Mouse (Mus musculus): ENCODE data around the gene Clns1a.

Clns1a gene

DNA sequence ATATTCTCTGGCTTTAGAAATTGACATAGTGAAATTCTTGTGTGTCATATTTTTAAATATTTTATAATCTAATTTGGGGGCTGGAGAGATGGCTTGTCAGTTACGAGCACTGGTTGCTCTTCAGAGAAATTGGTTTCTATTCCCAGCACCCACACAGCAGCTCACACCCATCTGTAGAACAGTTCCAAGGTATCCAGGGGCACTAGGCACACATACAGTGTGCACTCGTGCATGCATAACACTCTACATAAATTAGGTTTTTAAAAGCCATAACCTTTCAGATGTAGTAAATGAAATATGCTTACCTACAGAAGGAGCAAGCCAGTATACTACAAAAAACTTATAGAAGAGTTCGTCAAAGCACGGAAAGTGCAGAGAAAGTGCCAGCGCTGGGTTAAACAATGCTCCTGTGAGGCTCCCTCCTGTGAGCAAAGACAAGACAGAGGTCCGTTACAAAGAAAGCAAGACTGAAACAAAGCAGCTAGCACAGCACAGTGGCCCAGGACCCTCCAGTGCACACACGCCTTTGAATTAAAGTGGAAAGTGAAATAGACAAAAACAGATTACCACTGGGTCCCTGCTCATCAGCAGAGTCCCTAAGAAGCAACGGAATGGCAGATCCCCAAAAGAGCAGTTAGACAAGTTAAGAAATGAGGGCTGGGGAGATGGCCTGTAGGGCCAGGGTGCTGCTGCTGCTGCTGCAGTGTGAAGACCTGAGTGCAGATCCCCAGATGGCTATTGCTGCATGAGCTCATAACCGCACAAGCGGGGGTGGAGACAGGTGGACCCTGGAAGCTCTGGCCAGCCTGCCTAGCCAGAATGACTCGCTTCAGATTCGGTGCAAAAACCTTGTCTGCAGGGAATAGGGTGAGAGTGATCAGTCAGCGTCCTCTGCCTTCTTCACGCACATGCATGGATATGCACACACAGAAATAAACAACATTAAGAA, 32.5 kb downstream of the Clns1a start:
- no peak for DNase-seq

GRCm38 (mm10) chr7:97730427-97730826, 34.0 kb downstream of the Clns1a start:
- no peak for DNase-seq

DNA sequence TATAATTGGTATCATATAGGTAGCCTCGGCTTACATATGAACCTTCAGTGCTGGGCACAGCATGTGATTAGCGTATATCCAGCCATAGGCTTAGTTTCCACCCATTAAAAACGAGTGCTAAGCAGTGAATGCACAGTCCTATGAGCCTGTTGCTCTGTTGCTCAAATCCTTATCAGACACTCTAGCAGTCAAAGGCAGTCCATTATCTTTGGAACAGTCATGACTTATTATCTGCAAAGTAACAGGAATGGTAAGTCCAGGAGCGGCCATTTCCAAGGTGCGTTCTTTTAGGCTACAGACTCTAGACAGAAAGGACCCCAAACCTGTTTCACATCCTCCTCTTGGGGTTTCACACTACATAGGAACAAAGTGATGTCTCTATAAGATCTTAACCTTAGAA, 37.2 kb downstream of the Clns1a start:
- DNase-seq = no peak

DNA sequence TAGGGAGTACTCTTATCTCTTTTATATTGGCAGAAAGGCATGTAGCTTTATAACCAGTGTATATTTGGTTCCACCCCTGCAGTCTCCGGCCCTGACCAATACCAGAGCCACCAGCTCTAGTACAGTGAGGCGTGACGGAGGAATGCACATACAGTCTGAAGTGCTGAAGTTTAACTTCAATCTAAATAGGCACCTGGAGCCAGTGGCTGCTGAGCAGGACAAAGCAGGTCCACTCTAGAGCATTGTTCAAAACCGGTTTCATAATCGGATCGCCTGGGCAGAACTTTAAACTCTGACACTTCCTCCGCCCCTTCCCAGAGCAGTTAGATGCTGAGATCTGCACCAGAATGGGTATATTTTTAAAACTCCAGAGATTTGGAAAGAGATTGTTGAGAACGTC, 38.6 kb downstream of the Clns1a start:
- no peak for DNase-seq

DNA sequence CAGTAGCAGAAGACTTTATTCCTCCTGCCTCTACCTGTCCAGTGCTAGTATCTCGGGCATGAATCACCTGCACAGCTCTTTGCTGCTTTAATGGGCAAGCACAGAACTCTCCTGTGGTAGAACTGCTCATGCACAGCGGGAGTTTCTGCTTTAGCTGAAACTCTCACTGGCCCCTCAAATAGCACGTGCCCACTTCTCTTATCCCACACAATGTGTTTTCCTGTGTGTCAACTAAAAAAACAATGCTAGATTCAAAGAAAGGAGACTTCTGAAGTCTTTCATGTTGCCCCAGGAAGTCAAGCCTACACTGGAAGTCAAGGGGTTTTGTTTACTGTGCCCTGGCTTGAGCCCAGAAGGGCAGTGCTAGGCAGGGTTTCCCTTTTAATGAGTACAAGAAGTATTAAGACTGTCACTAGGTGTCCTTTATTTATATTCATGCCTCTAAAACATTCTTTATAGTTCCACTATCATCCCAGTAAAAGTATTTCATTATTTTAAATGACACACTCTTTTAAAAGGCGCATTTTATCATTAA, 39.5 kb downstream of the Clns1a start:
- DNase-seq = peak; percentile 45 to 62

DNA sequence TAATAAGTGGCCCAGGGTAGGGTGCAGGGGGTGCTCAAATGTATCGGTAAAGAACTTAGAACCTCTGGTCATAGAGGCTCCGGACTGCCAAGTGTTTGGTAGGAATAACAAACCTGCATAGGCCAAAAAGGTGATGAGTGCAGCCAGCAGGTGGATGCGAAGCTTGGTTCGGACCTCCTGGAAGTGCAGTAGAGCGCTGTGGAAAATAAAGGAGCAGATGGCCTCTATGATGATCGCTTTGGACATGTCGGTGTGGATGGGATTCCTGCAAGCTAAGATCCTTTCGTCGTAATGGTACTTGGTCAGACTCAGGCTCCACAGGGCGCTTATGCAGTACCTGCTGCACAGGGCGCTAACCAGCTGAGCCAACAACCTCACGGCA, 40.8 kb downstream of the Clns1a start:
- no peak for DNase-seq

DNA sequence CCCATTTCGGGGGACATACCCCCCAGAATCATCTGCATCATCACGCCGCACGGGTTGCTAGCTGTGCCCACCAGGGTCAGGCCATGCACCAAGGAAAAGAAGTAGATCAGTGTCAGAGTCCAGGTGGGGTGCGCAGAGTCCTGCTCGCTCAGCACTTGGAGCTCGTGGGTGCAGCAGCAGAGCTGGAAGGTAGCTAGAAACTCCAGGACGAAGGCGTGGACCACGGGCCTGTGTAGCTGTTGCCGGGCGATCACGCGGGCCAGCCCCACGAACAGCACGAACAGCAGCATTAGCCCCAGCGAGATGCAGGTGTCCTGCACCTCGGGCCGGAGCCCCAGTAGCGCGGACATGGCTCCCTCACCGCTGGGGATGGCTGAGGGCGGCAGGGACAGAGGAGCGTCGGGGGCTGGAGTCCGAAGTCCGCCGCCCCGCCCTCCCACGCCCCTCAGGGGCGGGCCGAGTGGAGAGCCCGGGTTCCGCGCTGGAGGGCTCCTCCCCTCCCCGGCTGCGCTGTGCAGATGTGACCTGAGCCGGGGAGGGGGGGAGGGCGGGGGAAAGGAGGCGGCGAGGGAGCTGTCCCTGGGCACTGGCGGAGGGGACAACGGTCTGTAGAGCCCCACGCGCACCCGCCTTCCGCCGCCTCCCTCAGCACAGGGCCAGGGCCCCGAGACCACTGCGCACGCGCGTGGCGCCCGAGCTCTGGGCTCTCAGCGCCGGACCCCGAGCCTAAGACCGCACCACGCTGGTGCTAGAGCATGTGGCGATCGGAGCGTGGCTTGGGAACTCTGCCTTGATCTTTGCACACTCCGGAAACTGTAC, 41.4 kb downstream of the Clns1a start, which contains the start of gene Aqp11:
TSS of gene Aqp11 (minus strand) at position 652 of the 819 bp plus-strand sequence.
- DNase-seq = peak; percentile 90 to 95

DNA sequence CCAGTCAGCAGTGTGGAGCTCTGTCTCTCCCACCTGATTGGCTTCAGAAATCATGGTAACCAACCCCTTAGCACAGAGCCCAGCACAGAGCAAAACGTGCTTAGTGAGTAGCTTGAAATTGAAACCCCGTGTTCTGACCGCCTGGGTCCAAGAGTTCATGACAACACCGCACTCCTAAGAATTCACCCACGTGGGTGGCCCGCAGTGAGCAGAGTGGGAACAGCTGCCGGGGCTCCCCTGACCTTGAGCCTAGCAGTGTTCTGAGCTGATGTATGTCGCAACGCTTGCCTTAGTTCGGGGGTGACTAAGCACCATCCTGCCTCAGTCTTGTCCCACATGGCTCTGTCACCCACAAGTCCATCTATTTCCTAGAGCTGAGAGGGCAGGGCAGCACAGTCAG, 44.5 kb downstream of the Clns1a start:
- peak; percentile 29 to 50 for DNase-seq

DNA sequence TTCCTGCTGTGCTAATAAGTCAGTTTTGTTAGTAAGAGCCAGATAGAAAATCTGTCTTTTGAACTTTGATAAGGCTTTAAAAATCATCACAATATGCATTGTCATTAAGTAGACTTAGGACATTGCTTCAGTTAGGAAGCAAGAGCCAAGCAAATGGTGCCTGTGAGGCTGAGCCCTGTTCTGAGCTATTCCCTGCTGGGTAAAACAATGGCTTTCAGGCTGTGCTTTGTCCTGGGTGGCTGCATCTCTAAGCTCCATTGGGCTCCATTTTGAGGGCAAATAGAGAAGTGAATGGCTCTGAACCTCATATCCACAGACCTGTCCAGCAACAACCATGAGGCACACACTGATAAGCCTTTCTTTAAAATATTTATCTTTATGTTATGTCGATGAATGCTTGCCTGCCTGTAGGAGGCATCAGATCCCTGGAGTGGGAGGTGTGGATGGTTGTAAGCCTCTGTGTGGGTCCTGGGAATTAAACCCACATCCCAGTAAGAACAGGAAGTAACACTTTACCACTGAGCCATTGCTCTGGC, 45.4 kb downstream of the Clns1a start:
- no peak for DNase-seq

- peak; percentile 37 to 57 for DNase-seq
These were observed 48.9 kb downstream of the Clns1a start for GRCm38 (mm10) chr7:97745299-97745698.

DNA sequence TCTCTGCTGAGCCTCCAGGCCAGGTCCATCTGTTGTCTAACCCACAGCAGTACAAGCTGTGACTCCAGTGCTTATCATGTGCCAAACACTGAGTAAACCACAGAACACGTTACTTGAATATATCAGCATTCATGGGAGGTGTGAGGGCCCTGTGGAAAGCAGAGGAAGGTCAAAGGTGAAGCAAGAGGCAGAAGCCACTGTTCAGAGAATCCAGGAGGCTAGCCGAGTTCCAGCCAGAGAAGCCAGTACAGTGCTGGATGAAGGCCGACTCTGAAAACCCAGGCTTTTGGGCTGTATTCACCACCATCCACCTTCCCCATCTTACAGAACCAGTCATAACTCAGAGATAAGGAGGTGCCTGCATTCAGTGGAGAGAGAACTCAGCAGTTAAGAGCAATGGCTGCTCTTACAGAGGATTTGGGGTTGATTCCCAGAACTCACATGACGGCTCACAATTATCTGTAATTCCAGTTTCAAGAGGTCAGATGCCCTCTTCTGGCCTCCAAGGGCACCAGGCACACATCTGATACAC, 50.8 kb downstream of the Clns1a start:
- DNase-seq = no peak

DNA sequence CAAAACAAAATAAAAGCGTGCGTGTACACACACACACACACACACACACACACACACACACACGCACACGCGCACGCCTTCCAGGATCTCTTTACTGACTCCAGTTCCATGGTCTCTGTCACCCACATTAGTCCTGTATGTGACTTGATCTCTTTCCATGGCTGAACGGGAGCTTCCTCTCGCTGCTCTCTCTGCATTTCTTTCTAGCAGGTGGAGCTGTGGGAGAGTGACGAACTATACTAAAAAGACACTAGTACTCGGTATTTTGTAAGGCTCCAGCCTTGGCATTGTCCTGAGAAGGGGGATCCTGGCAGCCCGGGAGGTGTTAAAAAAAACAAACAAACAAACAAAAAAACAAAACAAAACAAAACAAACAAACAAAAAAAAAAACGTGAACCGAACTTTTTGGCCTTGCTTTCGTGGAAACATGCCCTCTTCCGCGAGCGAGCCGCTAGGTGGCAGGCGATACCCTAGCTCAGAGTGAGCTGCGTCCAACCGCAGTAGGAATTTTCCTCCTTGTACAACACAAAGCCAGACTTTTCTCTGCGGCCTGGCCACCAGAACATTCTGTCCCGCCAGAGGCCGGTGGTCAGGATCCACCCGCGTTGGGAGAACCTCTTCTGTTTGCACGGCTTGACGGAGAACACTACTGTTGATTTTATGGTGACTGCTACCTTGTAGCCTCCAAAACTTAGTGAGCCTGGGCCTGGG, 51.5 kb downstream of the Clns1a start:
- peak; percentile 86 to 89 for DNase-seq

DNA sequence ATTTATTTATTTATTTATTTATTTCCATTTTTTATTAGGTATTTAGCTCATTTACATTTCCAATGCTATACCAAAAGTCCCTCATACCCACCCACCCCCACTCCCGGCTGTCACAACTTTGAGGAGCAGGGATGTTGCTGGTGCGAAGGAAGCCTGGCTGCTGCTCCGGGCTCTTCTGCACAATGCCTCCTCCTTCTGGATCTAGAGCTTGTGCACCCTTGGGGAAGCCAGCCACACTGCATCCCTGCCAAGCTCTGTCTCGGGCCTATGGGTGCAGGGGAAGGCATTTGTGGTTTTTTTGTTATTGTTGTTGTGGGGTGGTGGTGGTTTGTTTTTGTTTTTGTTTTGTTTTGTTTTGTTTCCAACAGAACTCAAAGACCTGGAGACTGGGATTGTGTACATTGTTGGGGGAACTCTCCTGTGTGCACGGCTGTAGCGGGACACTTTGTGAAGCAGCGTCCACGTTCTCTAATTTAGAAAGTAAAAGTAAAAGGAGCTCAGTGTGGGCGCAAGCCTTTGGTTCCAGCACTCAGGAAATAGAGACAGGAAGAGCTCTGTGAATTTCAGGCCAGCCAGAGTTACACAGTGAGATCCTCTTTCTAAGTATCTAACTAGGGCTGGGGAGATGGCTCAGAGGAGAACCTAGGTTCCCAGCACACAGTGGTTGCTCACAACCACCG, 52.2 kb downstream of the Clns1a start:
- DNase-seq = peak; percentile 43 to 53

DNA sequence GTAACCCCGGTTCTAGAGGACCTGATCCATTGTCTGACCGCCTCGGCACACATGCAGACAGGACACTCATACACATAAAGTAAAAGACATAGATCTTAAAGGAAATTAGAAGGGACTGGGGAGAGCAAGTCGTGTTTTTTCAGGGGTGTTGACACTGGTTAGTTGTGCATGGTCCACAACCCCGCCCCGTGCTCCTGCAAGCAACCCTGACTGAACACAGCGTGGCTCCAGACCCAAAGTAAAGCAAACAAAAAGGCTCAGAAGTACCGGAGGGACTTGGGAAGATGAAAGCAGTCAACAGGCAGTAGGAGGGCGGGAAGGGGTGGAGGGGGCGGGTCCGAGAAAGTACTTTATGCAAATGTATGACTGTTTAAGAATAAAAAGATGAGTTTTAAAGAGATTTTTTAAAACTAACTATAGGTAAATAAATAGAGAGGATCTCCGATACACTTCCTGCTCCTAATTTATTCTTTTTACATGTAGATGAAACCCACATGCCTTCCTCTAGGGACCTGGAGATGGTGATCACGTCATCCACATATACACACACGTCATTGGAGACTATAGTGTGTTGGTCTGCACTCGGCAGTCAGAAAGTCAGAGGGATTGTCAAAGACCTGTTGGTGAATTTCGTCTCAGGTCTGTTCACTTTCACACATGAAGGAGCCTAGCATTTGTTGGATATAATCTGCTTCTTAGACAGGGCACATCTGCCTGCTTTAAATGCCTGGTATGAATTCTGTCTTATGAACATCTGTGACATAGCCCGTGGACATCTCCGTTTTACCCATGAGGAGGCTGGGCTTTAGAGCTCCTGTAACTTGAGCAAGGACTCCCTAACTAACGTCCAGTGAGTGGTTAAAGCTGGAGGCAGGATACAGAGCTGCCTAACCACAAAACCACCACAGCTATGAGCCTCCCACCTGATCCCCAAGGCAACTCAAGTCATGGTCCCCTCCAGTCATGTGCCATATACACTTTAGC, 53.1 kb downstream of the Clns1a start:
- DNase-seq = peak; percentile 36 to 38

- no peak for DNase-seq
These were observed 60.8 kb downstream of the Clns1a start for GRCm38 (mm10) chr7:97756967-97757881.

GRCm38 (mm10) chr7:97764591-97764990, 68.2 kb downstream of the Clns1a start:
- no peak for DNase-seq

GRCm38 (mm10) chr7:97765181-97765962, 68.9 kb downstream of the Clns1a start:
- peak; percentile 31 to 39 for DNase-seq

DNA sequence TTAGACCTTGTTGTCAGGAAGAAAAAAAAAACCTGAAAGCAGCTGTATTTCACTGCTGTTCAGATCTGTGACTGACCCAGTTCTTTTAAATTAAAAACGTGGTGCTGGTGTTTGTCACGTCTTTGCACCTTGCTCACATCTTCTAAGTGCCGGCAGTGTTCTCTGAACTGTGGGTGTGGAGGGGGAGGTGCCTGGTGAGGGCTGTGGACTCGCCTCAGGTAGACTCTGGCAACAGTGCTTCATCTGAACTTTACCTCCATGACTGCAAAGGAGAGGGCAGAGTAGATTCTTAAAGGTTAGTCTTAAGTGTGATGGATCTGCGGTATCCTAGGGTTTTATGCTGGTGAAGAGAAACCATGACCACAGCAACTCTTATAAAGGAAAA, 69.5 kb downstream of the Clns1a start:
- no peak for DNase-seq
